Mouse (Mus musculus): ENCODE results near the gene Ppp1r1c. TPM values are rescaled to one million over a fixed set of nuclear protein-coding genes. Genes with fewer than 3 reads are reported as not detected.

Ppp1r1c gene
- polyA plus RNA-seq, 1 experiment from 2014 or later: 0.29 TPM

DNA sequence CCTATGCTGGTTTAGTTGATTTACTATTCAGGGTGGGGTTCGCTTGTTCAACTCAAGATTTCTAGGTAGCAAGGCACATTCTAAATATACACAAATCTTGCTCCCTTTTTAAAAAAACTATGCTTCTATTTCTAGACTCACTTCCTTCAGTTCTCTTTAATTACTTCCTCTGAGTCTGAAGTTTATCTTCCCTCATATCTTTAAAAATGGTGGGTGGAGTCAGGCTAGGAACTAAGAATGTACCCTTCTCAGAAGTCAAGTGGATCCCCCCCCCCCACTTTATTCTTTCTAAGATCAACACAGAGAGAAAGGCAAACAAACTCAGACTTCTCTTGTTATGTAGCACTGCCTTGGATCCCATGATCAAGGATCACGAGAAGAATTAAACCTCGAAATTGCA lies 57.5 kb downstream of the Ppp1r1c start:
- Histone ChIP-seq H3K36me3 (ENCODE audit: control insufficient read depth, insufficient read depth, low read length) (no peaks in the 10 kb centered on the region), H3K4me1 (replicated peaks; ENCODE audit: control insufficient read depth, insufficient read depth, low read length) (no peaks in the 10 kb centered on the region), H3K27me3 (replicated peaks; ENCODE audit: control insufficient read depth, insufficient read depth, low read length) (no peaks in the 10 kb centered on the region), H3K4me2 (no peak overlapping the region), H3K9ac (ENCODE audit: low read depth, low read length) (no peak overlapping the region), H3K4me3 (ENCODE audit: low read depth, low read length) (no peak overlapping the region), H3K9me3 (ENCODE audit: control insufficient read depth, low read length) (no peaks in the 10 kb centered on the region), H3K27ac (ENCODE audit: low read depth, low read length) (no peak overlapping the region)
- ATAC-seq (replicated peaks; ENCODE audit: low FRiP score): no peak
- 80% methylated on average over 3 of the region's 3 CpGs for WGBS
- DNase-seq (ENCODE audit: low spot score): no peak

DNA sequence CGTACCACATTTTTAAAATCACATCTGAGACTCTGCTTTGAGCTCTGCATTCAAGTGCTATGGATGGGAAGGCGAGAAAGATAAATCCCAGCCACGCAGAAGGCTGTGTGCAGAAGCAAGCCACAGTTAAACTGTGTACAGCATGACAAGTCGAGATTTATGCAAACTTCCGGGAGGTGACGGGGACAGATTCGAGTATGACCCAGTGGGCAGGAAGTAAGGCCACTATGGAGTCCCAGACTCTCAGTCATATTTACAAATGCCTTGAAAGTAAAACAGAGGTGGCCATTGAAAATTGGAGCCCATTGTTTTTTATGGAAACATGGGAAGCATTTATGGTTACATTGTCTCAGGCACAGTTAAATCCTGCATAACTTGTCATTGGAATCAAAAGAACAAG lies 58.1 kb downstream of the Ppp1r1c start:
- WGBS: 69% methylated on average over 7 of the region's 7 CpGs
- ATAC-seq (replicated peaks; ENCODE audit: low FRiP score): no peak

DNA sequence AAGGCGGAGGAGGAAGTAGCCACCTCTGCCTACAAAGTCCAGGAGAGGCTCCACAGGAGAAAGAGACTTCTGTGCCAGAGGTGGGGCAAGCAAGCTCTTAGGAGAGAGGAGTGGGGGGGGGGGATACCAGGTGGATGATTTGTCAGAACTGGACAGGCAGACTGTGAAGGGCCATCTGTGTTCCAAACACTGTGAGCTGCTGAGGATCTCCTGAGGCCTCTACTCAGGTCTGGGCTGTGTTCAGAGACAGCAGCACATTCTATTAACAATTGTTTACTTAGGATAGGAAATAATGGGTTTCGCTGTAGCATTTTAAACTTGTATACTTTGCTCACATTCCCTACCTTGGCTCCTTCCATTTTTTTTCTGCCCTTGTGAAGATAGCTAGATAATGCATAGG lies 61.0 kb downstream of the Ppp1r1c start:
- no peaks in the 10 kb centered on the region for H3K36me3 ChIP-seq (ENCODE audit: control insufficient read depth, insufficient read depth, low read length)
- no peaks in the 10 kb centered on the region for H3K4me1 ChIP-seq (replicated peaks; ENCODE audit: control insufficient read depth, insufficient read depth, low read length)
- DNase-seq (ENCODE audit: low spot score) (no peak), ATAC-seq (replicated peaks; ENCODE audit: low FRiP score) (no peak)
- no peak overlapping the region for H3K4me3 ChIP-seq (ENCODE audit: low read depth, low read length)
- H3K9ac ChIP-seq (ENCODE audit: low read depth, low read length): no peak overlapping the region
- H3K27ac ChIP-seq (ENCODE audit: low read depth, low read length): no peak overlapping the region
- H3K4me2 ChIP-seq: no peak overlapping the region
- no peaks in the 10 kb centered on the region for H3K9me3 ChIP-seq (ENCODE audit: control insufficient read depth, low read length)
- WGBS: 84% methylated on average over 2 of the region's 2 CpGs
- no peaks in the 10 kb centered on the region for H3K27me3 ChIP-seq (replicated peaks; ENCODE audit: control insufficient read depth, insufficient read depth, low read length)

More for the DNA sequence above, 58.1 kb downstream of the Ppp1r1c start:
- DNase-seq (ENCODE audit: low spot score): no peak
- no peak overlapping the region for H3K27ac ChIP-seq (ENCODE audit: low read depth, low read length)
- no peaks in the 10 kb centered on the region for H3K4me1 ChIP-seq (replicated peaks; ENCODE audit: control insufficient read depth, insufficient read depth, low read length)
- H3K27me3 ChIP-seq (replicated peaks; ENCODE audit: control insufficient read depth, insufficient read depth, low read length): no peaks in the 10 kb centered on the region
- no peak overlapping the region for H3K9ac ChIP-seq (ENCODE audit: low read depth, low read length)
- no peaks in the 10 kb centered on the region for H3K9me3 ChIP-seq (ENCODE audit: control insufficient read depth, low read length)
- no peak overlapping the region for H3K4me3 ChIP-seq (ENCODE audit: low read depth, low read length)
- H3K4me2 ChIP-seq: no peak overlapping the region
- no peaks in the 10 kb centered on the region for H3K36me3 ChIP-seq (ENCODE audit: control insufficient read depth, insufficient read depth, low read length)

DNA sequence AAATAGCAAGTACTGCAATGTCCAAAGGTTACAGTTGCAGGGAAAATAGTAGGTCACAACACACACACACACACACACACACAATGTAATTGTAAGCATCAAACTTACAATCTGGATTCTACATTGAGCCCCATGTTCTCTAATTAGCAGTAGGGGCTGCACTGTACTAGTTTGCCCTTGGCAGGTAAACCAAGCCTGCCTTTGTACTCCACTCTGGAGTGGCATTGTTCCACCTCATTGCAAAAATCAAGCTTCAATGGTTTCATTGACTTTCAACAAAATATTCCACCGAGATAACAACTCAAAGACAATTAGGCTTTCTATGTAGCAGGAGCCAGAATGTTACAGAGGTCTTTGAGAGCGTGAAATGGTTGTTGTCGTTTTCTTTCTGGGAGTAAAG lies 62.7 kb downstream of the Ppp1r1c start:
- no peak overlapping the region for H3K27ac ChIP-seq (ENCODE audit: low read depth, low read length)
- WGBS: 73% methylated on average over 3 of the region's 3 CpGs
- no peak overlapping the region for H3K4me3 ChIP-seq (ENCODE audit: low read depth, low read length)
- H3K4me1 ChIP-seq (replicated peaks; ENCODE audit: control insufficient read depth, insufficient read depth, low read length): no peaks in the 10 kb centered on the region
- H3K9me3 ChIP-seq (ENCODE audit: control insufficient read depth, low read length): no peaks in the 10 kb centered on the region
- H3K4me2 ChIP-seq: no peak overlapping the region
- no peaks in the 10 kb centered on the region for H3K36me3 ChIP-seq (ENCODE audit: control insufficient read depth, insufficient read depth, low read length)
- DNase-seq (ENCODE audit: low spot score) (no peak), ATAC-seq (replicated peaks; ENCODE audit: low FRiP score) (no peak)
- H3K27me3 ChIP-seq (replicated peaks; ENCODE audit: control insufficient read depth, insufficient read depth, low read length): no peaks in the 10 kb centered on the region
- no peak overlapping the region for H3K9ac ChIP-seq (ENCODE audit: low read depth, low read length)

DNA sequence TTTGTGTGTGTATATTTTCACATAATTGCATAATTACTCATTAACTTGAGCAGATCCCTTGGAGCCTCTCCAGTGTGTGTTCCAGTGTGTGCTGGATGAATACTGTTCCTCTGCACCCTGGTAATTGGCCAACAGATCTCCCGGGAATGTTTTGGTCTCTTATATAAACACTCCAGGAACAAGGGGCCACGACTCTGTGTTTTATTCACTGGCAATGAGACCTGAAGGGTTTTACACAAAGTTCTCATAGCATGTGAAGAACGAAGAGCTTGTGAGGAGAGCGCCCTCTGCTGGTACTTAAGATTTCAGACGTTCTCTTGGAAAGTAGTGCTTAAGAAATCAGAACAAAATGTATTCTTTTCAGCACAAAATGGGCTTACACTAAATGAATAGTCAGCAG lies 66.8 kb downstream of the Ppp1r1c start:
- no peak for DNase-seq (ENCODE audit: low spot score)
- no peaks in the 10 kb centered on the region for H3K27me3 ChIP-seq (replicated peaks; ENCODE audit: control insufficient read depth, insufficient read depth, low read length)
- H3K9me3 ChIP-seq (ENCODE audit: control insufficient read depth, low read length): no peaks in the 10 kb centered on the region
- no peak overlapping the region for H3K4me2 ChIP-seq
- no peaks in the 10 kb centered on the region for H3K4me1 ChIP-seq (replicated peaks; ENCODE audit: control insufficient read depth, insufficient read depth, low read length)
- no peak overlapping the region for H3K27ac ChIP-seq (ENCODE audit: low read depth, low read length)
- no peak; the same call in 1 of the 2 replicates for ATAC-seq (replicated peaks; ENCODE audit: low FRiP score)
- no peak overlapping the region for H3K9ac ChIP-seq (ENCODE audit: low read depth, low read length)
- H3K36me3 ChIP-seq (ENCODE audit: control insufficient read depth, insufficient read depth, low read length): no peaks in the 10 kb centered on the region
- WGBS: 3% methylated on average over 5 of the region's 5 CpGs
- no peak overlapping the region for H3K4me3 ChIP-seq (ENCODE audit: low read depth, low read length)

DNA sequence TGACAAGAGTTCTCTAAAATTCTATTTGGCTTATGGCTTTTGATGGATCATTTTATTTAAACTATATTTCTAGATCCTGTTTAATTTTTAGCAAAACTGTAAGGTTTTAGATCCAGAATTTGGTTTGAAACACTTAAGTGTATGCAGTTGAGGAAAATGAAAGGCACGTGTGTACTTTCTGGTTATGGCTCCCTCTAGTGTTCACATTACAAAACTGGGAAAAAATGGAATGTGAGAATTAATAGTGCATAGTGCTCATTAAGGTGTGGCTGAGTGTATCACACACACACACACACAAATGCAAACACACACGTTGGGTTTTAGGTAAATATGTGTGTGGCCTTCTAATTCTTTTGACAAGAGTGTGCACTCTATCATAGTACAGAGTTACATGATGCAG lies 70.2 kb downstream of the Ppp1r1c start:
- Histone ChIP-seq H3K9ac (ENCODE audit: low read depth, low read length) (no peak overlapping the region), H3K36me3 (ENCODE audit: control insufficient read depth, insufficient read depth, low read length) (no peaks in the 10 kb centered on the region), H3K4me2 (no peak overlapping the region), H3K9me3 (ENCODE audit: control insufficient read depth, low read length) (no peaks in the 10 kb centered on the region), H3K27me3 (replicated peaks; ENCODE audit: control insufficient read depth, insufficient read depth, low read length) (no peaks in the 10 kb centered on the region), H3K27ac (ENCODE audit: low read depth, low read length) (no peak overlapping the region), H3K4me1 (replicated peaks; ENCODE audit: control insufficient read depth, insufficient read depth, low read length) (no peaks in the 10 kb centered on the region), H3K4me3 (ENCODE audit: low read depth, low read length) (no peak overlapping the region)
- 48% methylated on average over 2 of the region's 2 CpGs for WGBS
- ATAC-seq (replicated peaks; ENCODE audit: low FRiP score): no peak
- DNase-seq (ENCODE audit: low spot score): no peak

DNA sequence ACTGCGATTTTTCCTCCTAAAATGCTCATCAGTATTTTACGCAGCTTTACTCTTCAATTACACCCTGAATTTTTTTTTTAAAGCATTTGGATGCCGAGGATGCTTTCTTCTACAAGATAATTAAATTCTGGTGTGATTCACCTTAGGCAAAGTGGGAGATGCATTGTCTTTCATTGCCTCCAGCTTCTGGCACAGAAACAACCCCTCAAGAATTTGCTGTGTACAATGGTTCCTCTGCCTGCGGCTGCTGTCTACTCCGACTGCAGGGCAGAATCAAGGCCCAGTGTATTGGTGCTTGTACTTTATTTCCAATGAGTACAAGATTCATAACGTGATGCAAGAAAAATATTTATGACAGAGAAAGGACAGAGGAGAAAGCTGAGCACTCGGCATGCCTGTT lies 73.2 kb downstream of the Ppp1r1c start:
- H3K9me3 ChIP-seq (ENCODE audit: control insufficient read depth, low read length): no peaks in the 10 kb centered on the region
- no peak overlapping the region for H3K4me3 ChIP-seq (ENCODE audit: low read depth, low read length)
- no peak overlapping the region for H3K9ac ChIP-seq (ENCODE audit: low read depth, low read length)
- 84% methylated on average over 7 of the region's 7 CpGs for WGBS
- no peak overlapping the region for H3K4me2 ChIP-seq
- no peak for DNase-seq (ENCODE audit: low spot score)
- ATAC-seq (replicated peaks; ENCODE audit: low FRiP score): no peak
- no peaks in the 10 kb centered on the region for H3K4me1 ChIP-seq (replicated peaks; ENCODE audit: control insufficient read depth, insufficient read depth, low read length)
- H3K27ac ChIP-seq (ENCODE audit: low read depth, low read length): no peak overlapping the region
- no peaks in the 10 kb centered on the region for H3K27me3 ChIP-seq (replicated peaks; ENCODE audit: control insufficient read depth, insufficient read depth, low read length)
- no peaks in the 10 kb centered on the region for H3K36me3 ChIP-seq (ENCODE audit: control insufficient read depth, insufficient read depth, low read length)

DNA sequence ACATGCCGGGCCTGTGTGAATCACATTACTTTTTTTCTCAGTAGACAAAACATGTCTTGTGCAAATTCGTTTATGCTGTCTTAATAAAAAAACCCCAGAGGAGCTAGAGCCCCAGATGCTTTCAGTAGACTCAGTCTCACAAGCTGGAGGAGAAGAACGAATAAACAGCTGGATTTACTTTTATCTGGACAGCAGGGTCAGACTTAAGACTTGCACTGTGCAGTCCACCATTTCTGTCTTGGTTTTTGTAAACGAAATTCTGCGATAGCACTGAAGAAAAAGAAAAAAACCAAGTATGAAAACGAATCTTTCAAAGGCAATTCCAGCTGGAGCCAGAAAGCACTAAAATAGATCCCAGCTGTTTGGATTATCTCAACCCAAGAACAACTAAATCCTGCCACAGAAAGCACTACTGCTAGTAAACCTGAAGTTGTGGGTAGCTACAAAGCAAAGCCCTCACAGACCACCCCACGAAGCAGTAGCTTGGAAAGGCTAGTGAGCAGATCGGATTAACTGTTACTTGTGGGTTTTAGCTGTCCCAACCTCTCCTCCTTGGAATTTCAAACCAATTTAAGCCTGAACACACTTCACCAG lies 78.1 kb downstream of the Ppp1r1c start:
- H3K9me3 ChIP-seq (ENCODE audit: control insufficient read depth, low read length): no peaks in the 10 kb centered on the region
- H3K4me2 ChIP-seq: no peak overlapping the region
- no peak for DNase-seq (ENCODE audit: low spot score)
- no peak overlapping the region for H3K4me3 ChIP-seq (ENCODE audit: low read depth, low read length)
- 57% methylated on average over 8 of the region's 8 CpGs for WGBS
- no peaks in the 10 kb centered on the region for H3K36me3 ChIP-seq (ENCODE audit: control insufficient read depth, insufficient read depth, low read length)
- 0 out of 2 replicates have a peak overlapping the region, but pooled peaks have one; percentile 2 for H3K27ac ChIP-seq (ENCODE audit: low read depth, low read length)
- no peak overlapping the region for H3K9ac ChIP-seq (ENCODE audit: low read depth, low read length)
- ATAC-seq (replicated peaks; ENCODE audit: low FRiP score): no peak
- H3K27me3 ChIP-seq (replicated peaks; ENCODE audit: control insufficient read depth, insufficient read depth, low read length): no peaks in the 10 kb centered on the region
- no peaks in the 10 kb centered on the region for H3K4me1 ChIP-seq (replicated peaks; ENCODE audit: control insufficient read depth, insufficient read depth, low read length)

DNA sequence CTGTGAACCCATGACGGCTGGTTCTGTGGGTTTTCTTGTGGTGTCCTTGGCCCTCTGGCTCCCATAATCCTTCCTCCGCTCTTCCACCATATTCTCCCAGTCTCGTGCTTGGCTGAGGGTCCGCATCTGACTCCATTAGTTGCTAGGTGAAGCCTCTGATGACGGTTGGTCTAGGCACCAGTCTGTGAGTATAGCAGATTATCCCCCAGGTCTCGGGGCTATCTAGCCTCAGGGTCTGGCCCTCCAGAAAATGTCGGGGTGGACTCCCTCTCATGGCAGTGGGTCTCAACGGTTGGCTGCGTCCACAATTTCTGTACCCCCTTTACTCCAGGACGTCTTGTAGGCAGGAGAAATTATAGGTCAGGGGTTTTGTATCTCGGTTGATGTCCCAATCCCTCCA lies 78.9 kb downstream of the Ppp1r1c start:
- no peaks in the 10 kb centered on the region for H3K36me3 ChIP-seq (ENCODE audit: control insufficient read depth, insufficient read depth, low read length)
- no peak overlapping the region for H3K27ac ChIP-seq (ENCODE audit: low read depth, low read length)
- no peak overlapping the region for H3K9ac ChIP-seq (ENCODE audit: low read depth, low read length)
- H3K27me3 ChIP-seq (replicated peaks; ENCODE audit: control insufficient read depth, insufficient read depth, low read length): no peaks in the 10 kb centered on the region
- DNase-seq (ENCODE audit: low spot score): no peak
- no peaks in the 10 kb centered on the region for H3K4me1 ChIP-seq (replicated peaks; ENCODE audit: control insufficient read depth, insufficient read depth, low read length)
- ATAC-seq (replicated peaks; ENCODE audit: low FRiP score): no peak
- H3K4me3 ChIP-seq (ENCODE audit: low read depth, low read length): no peak overlapping the region
- 82% methylated on average over 11 of the region's 11 CpGs for WGBS
- no peak overlapping the region for H3K4me2 ChIP-seq
- no peaks in the 10 kb centered on the region for H3K9me3 ChIP-seq (ENCODE audit: control insufficient read depth, low read length)
